Mouse (Mus musculus): ENCODE data around the gene Thap4.

- no peak for TF ChIP-seq CTCF (IDR thresholded peaks at IDR 0.05; ENCODE audit: low read depth)
- TF ChIP-seq EP300 (IDR thresholded peaks at IDR 0.05; ENCODE audit: low read depth) = no peak
Observed at GRCm38 (mm10) chr1:93760076-93760475, 5.4 kb upstream of the Thap4 start.
